Mouse (Mus musculus): ENCODE measurements around the gene Nbea.

DNA sequence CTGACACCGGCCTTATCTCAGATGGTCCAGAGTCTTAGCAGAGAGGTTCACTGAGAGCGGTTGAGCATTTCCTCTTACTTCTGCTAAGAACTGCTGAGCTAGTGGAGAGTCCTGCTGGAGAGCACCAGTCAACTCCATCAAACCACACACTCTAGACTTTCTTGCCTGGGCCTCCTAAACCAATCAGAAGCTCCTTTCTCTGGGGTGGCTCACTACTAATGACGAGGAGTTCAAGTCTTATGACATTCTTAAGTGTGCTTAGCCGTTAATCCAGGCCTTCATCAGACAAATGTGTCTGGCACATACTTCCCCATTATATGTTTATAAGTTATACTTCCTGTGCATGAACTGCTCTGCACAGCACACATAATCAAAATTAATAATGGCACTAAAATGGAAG, 556.4 kb downstream of the Nbea start:
- TF ChIP-seq CTCF (conservative IDR thresholded peaks at IDR 0.05; ENCODE audit: low read length) (no peak), POU5F1 (IDR thresholded peaks at IDR 0.05; ENCODE audit: borderline replicate concordance, low read length) (no peak), NANOG (IDR thresholded peaks at IDR 0.05; ENCODE audit: borderline replicate concordance, low read length) (no peak)

Data from E14TG2a.4 (cell line).